Mouse (Mus musculus) T-helper 1 cell (primary cell): ENCODE data around the gene Hoxb3.

Experiments used
- in situ Hi-C: fragments of 300-600 bp; cut with MboI, MseI; formaldehyde crosslinking; loops from one replicate; pipeline ENCODE4 v1.15.1; 2025; ENCODE audit warnings: high pct_unique_total_duplicates

The Hoxb3 gene

GRCm38 (mm10) chr11:96302381-96303150 lies 20.6 kb upstream of the Hoxb3 start:
- in situ Hi-C loops: loop anchor here (5.0 kb wide), 1 partner anchor 235 kb away; no protein-coding TSS in a partner anchor

GRCm38 (mm10) chr11:96303151-96304099 lies 19.7 kb upstream of the Hoxb3 start, which contains the start of gene Hoxb5:
Gene Hoxb5 (plus strand): TSS chr11:96303336.
- in situ Hi-C loops: loop anchor here (5.0 kb wide), 1 partner anchor 234 kb away; no protein-coding TSS in a partner anchor

GRCm38 (mm10) chr11:96304381-96305195 lies 18.5 kb upstream of the Hoxb3 start:
- in situ Hi-C loops: loop anchor here (5.0 kb wide), 1 partner anchor 233 kb away; no protein-coding TSS in a partner anchor

GRCm38 (mm10) chr11:96305505-96306182 lies 17.5 kb upstream of the Hoxb3 start:
- in situ Hi-C loops: no loop called here

GRCm38 (mm10) chr11:96306183-96306907 lies 16.8 kb upstream of the Hoxb3 start:
- in situ Hi-C loops: no loop called here

GRCm38 (mm10) chr11:96306908-96307269 lies 16.2 kb upstream of the Hoxb3 start:
- in situ Hi-C loops: no loop called here

- in situ Hi-C loops: no loop called here
Measured at GRCm38 (mm10) chr11:96308763-96309162, 14.4 kb upstream of the Hoxb3 start.

- in situ Hi-C loops: no loop called here
Measured at GRCm38 (mm10) chr11:96309288-96309687, 13.8 kb upstream of the Hoxb3 start.

GRCm38 (mm10) chr11:96310183-96310938 lies 12.8 kb upstream of the Hoxb3 start:
- in situ Hi-C loops: no loop called here

GRCm38 (mm10) chr11:96311097-96311496 lies 12.0 kb upstream of the Hoxb3 start:
- in situ Hi-C loops: no loop called here

- in situ Hi-C loops: no loop called here
Measured at GRCm38 (mm10) chr11:96311520-96312417, 11.4 kb upstream of the Hoxb3 start.

GRCm38 (mm10) chr11:96313134-96313533 lies 10.0 kb upstream of the Hoxb3 start:
- in situ Hi-C loops: no loop called here

GRCm38 (mm10) chr11:96313806-96314428 lies 9.2 kb upstream of the Hoxb3 start:
- in situ Hi-C loops: no loop called here

- in situ Hi-C loops: no loop called here
Measured at GRCm38 (mm10) chr11:96314671-96315343, 8.3 kb upstream of the Hoxb3 start.

GRCm38 (mm10) chr11:96315344-96315681 lies 7.8 kb upstream of the Hoxb3 start:
- in situ Hi-C loops: no loop called here

GRCm38 (mm10) chr11:96316696-96317607 lies 6.2 kb upstream of the Hoxb3 start:
- in situ Hi-C loops: no loop called here
